Mouse (Mus musculus): Measurements from ENCODE around the gene Cct8.

Gene Cct8

GRCm38 (mm10) chr16:87444071-87444470 is 51.6 kb downstream of the Cct8 start:
- no peak for DNase-seq

- DNase-seq, result no peak
Observed at GRCm38 (mm10) chr16:87443245-87443644, 52.4 kb downstream of the Cct8 start.

GRCm38 (mm10) chr16:87442291-87442690 is 53.4 kb downstream of the Cct8 start:
- DNase-seq, result no peak

GRCm38 (mm10) chr16:87441089-87441488 is 54.6 kb downstream of the Cct8 start:
- DNase-seq, result peak; percentile 53

- peak; percentile 93 for DNase-seq
Observed at GRCm38 (mm10) chr16:87440184-87440686, 55.4 kb downstream of the Cct8 start, which contains the start of gene Rwdd2b. TSS of gene Rwdd2b (minus strand) at chr16:87440573.

GRCm38 (mm10) chr16:87438697-87439096 is 57.0 kb downstream of the Cct8 start:
- no peak for DNase-seq

GRCm38 (mm10) chr16:87437096-87437495 is 58.6 kb downstream of the Cct8 start:
- no peak for DNase-seq

GRCm38 (mm10) chr16:87435411-87436205 is 60.1 kb downstream of the Cct8 start:
- DNase-seq, result no peak

GRCm38 (mm10) chr16:87434946-87435345 is 60.7 kb downstream of the Cct8 start:
- DNase-seq, result no peak

GRCm38 (mm10) chr16:87434266-87434665 is 61.4 kb downstream of the Cct8 start:
- no peak for DNase-seq

All from cerebellum, adult 9-10 months (tissue).